Mouse (Mus musculus) lung, adult 2 months (tissue): ENCODE data around the gene Gdf2. TPM values are rescaled to one million over a fixed set of nuclear protein-coding genes. Genes with fewer than 3 reads are reported as not detected.
A peak's percentile ranks its signal among the peaks of the same experiment; 100 is the strongest.

Experiments used
- DNase-seq: peaks from one replicate; pipeline ENCODE4 v3.0.0; 2022
- H3K4me1 ChIP-seq: fragments of 200-500 bp; 2 replicates; pipeline ENCODE4 v1.6.1; 2011; ENCODE audit warnings: low read length; ENCODE audit not compliant: control insufficient read depth, insufficient read depth
- H3K4me3 ChIP-seq: fragments of 200-500 bp; replicated peaks from 2 replicates; pipeline ENCODE3; 2011; ENCODE audit warnings: low read depth, mild to moderate bottlenecking, control low read depth, low read length; ENCODE audit errors: extremely low read depth
- CTCF ChIP-seq: fragments of 200-500 bp; IDR thresholded peaks from 2 replicates; pipeline ENCODE4 v1.5.1; 2011; ENCODE audit warnings: mild to moderate bottlenecking, low read length, control low read depth; ENCODE audit not compliant: insufficient read depth
- POLR2A ChIP-seq: fragments of 200-500 bp; IDR thresholded peaks from 2 replicates; pipeline ENCODE4 v1.6.1; 2011; ENCODE audit warnings: low read depth, mild to moderate bottlenecking, control low read depth, low read length, borderline replicate concordance; ENCODE audit errors: extremely low read depth
- WGBS: fragments of 180-500 bp; shearing (Covaris S2); methylation state at CpG from one replicate; pipeline ENCODE4 v1.1.7; 2018; 5-methylcytosine and 5-hydroxymethylcytosine counted together
- polyA plus RNA-seq: library from polyadenylated mRNA; depleted of rRNA; stranded (reverse); fragments of >200 nt; gene quantifications from 2 replicates; pipeline ENCODE4 v1.2.3, GENCODE M21; 2012

Gdf2 gene
- polyA plus RNA-seq, 1 experiment: 0.45 TPM

GRCm38 (mm10) chr14:33946125-33946524 lies 5.3 kb downstream of the Gdf2 start:
- no peaks in the 10 kb centered on the region for H3K4me1 ChIP-seq
- WGBS: 66% methylated on average over 6 of the region's 6 CpGs
- DNase-seq: no peak
- no peak overlapping the region for H3K4me3 ChIP-seq
- TF ChIP-seq CTCF (no peak), POLR2A (no peak)

- 41% methylated on average over 6 of the region's 6 CpGs for WGBS
- TF ChIP-seq POLR2A (no peak), CTCF (no peak)
- no peak for DNase-seq
- H3K4me3 ChIP-seq: no peak overlapping the region
- H3K4me1 ChIP-seq: no peaks in the 10 kb centered on the region
Measured at GRCm38 (mm10) chr14:33952233-33952981, 11.6 kb downstream of the Gdf2 start.

- Histone ChIP-seq H3K4me1 (no peaks in the 10 kb centered on the region), H3K4me3 (no peak within 1 kb of the TSS)
- DNase-seq: no peak
- WGBS: 82% methylated on average over 5 of the region's 5 CpGs
- TF ChIP-seq POLR2A: no peak
- no peak for TF ChIP-seq CTCF
Measured at GRCm38 (mm10) chr14:33953761-33954160, 12.9 kb downstream of the Gdf2 start, which contains the start of gene Rbp3. Gene Rbp3, plus strand, starts transcription at chr14:33954003.

- TF ChIP-seq CTCF (no peak), POLR2A (no peak)
- Histone ChIP-seq H3K4me1 (no peaks in the 10 kb centered on the region), H3K4me3 (no peak overlapping the region)
- 75% methylated on average over 13 of the region's 13 CpGs for WGBS
- no peak for DNase-seq
Measured at GRCm38 (mm10) chr14:33956055-33956454, 15.2 kb downstream of the Gdf2 start.

- no peak for DNase-seq
- H3K4me3 ChIP-seq: no peak overlapping the region
- WGBS: 75% methylated on average over 4 of the region's 4 CpGs
- no peaks in the 10 kb centered on the region for H3K4me1 ChIP-seq
- TF ChIP-seq POLR2A (no peak), CTCF (no peak)
Measured at GRCm38 (mm10) chr14:33958186-33958585, 17.3 kb downstream of the Gdf2 start.

- Histone ChIP-seq H3K4me3 (no peak overlapping the region), H3K4me1 (no peaks in the 10 kb centered on the region)
- DNase-seq: no peak
- WGBS: 24% methylated on average over 3 of the region's 3 CpGs
- TF ChIP-seq CTCF (no peak), POLR2A (no peak)
Measured at GRCm38 (mm10) chr14:33958841-33959240, 18.0 kb downstream of the Gdf2 start.

- peak; percentile 19 for DNase-seq
- TF ChIP-seq POLR2A: no peak
- TF ChIP-seq CTCF: peak; percentile 56
- no peaks in the 10 kb centered on the region for H3K4me1 ChIP-seq
- H3K4me3 ChIP-seq: no peak overlapping the region
- WGBS: 9% methylated on average over 9 of the region's 9 CpGs
Measured at GRCm38 (mm10) chr14:33959341-33959740, 18.5 kb downstream of the Gdf2 start.

- H3K4me3 ChIP-seq: no peak overlapping the region
- DNase-seq: no peak
- H3K4me1 ChIP-seq: no peaks in the 10 kb centered on the region
- 58% methylated on average over 7 of the region's 7 CpGs for WGBS
- TF ChIP-seq POLR2A (no peak), CTCF (no peak)
Measured at GRCm38 (mm10) chr14:33965675-33966074, 24.8 kb downstream of the Gdf2 start.

GRCm38 (mm10) chr14:33972679-33973078 lies 31.8 kb downstream of the Gdf2 start:
- WGBS: 41% methylated on average over 7 of the region's 7 CpGs
- peak; percentile 31; the same call in 1 of the 2 replicates for TF ChIP-seq CTCF
- no peak for TF ChIP-seq POLR2A
- no peak for DNase-seq
- no peak overlapping the region for H3K4me3 ChIP-seq
- H3K4me1 ChIP-seq: no peaks in the 10 kb centered on the region

- Histone ChIP-seq H3K4me1 (no peaks in the 10 kb centered on the region; the same call in 1 of the 2 replicates), H3K4me3 (no peak overlapping the region)
- 63% methylated on average over 5 of the region's 5 CpGs for WGBS
- TF ChIP-seq CTCF (no peak), POLR2A (no peak)
- DNase-seq: no peak
Measured at GRCm38 (mm10) chr14:33974752-33975151, 33.9 kb downstream of the Gdf2 start.
